Mouse (Mus musculus): Measurements from ENCODE around the gene Cfap57.

- no peak for TF ChIP-seq CTCF (IDR thresholded peaks at IDR 0.05; ENCODE audit: low read depth, low read length)
- no peak for TF ChIP-seq GATA2 (IDR thresholded peaks at IDR 0.05; ENCODE audit: borderline replicate concordance, low read depth, low read length)
- TF ChIP-seq GATA1 (IDR thresholded peaks at IDR 0.05; ENCODE audit: borderline replicate concordance, low read length), result no peak
Measured at GRCm38 (mm10) chr4:118569320-118569719, 51.3 kb downstream of the Cfap57 start.
